Mouse (Mus musculus) frontal cortex, postnatal 14 days (tissue): ENCODE data around the gene Slco2b1.
A peak's percentile ranks its signal among the peaks of the same experiment; 100 is the strongest.

Experiments
- DNase-seq, 2 experiments: peaks; one replicate each; pipeline ENCODE4 v3.0.0; 2022; ENCODE audit warnings: low spot score in 2 of 2

The Slco2b1 gene

DNA sequence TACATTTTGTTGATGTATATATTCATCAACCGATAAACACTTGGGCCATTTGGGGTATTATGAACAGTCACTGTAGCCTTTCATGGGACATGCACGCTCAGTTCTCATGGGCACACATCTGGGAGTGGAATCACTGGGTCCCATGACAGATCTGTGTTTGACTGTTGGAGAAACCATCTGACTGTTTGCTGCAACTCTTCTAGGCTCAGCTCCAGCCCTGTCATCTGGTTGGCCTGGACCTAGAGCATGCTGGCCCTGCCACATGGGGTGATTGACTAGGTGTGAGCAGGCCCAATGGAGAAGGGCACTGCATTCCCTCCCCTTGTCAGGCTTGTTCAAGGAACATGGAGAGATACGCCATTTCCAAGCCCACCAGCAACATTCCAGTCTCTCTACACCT, 17.2 kb downstream of the Slco2b1 start:
- DNase-seq = no peak

GRCm38 (mm10) chr7:99693387-99693786, 17.8 kb downstream of the Slco2b1 start:
- DNase-seq = no peak

DNA sequence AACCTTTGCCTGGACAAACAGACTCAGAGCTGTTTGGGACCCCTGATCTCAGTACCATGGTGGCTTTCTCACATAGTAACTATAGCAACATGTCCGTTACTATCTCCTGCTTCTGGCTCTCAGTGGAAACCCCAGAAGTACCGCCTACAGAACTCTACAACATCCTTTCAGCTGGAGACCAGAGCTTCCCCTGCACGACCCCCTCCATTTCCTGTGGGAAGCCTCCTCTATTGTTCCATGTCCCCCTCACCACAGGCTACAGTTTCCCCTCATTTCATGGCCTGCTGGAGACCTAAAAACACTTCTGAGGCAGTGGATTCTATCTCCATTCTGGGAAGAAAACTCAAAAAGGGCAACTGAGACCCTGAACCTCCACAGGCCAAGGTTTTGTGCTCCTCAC, 18.7 kb downstream of the Slco2b1 start:
- no peak for DNase-seq

DNA sequence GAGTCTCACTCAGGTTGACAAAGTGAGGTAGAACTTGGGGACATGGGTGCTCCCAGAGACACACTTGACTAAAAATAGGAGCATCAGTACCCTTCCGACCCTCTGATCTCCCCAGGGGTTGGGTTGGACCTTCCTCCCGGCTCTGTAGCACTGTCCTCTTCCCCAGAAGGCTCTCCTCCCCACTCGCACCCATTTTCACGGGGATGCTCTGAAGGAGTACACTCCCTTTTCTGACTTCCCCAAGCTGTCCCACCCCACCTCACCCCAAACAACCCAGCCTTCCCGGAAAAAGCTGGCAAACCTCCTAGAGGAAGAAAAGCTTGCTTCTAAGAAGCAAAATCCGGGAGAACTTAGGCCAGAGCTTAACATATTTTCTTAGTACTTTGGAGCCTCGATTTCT, 20.3 kb downstream of the Slco2b1 start:
- no peak for DNase-seq

- DNase-seq = no peak
Measured at GRCm38 (mm10) chr7:99684086-99684485, 27.1 kb downstream of the Slco2b1 start.

DNA sequence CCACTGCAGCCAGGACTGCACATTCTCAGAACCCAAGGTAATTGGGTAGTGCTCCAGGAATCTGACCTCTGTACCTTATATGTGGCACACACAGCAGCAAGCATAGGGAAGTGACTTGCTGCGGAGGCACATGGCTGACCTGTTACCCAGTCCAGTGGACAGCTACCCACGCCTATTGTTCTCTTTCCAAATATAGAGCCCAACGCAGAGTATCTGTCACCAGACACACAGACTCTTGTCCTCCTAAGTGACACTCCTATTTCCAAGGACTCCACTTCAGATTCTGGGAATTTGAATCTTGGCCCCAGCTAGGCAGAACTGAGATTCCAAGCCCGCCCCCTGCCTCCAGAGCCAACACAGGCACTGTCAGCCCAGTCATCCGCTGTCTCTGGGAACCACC, 30.4 kb downstream of the Slco2b1 start:
- no peak for DNase-seq

- peak in 1 of 2 experiments; percentile 41 for DNase-seq
Measured at GRCm38 (mm10) chr7:99674890-99675289, 36.2 kb downstream of the Slco2b1 start.

DNA sequence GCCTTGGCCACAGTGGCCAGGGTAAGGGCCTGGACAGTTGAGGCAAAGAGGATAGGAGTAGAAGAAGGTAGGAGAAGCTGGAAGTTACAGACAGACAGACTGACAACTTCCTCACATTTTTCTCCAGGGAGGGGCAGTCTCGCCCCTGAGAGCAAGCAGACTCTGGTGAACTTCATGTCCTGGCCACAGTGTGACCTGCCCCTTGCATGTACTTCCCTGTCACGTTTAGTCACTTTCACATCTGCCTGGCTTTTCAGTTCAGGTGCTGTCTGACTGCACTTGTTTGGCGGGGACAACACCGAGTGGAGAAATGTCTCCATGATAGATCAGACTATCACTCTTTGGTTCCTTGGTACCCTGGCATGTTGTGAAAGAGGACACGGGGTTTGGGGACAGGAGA, 36.9 kb downstream of the Slco2b1 start:
- DNase-seq = no peak

DNA sequence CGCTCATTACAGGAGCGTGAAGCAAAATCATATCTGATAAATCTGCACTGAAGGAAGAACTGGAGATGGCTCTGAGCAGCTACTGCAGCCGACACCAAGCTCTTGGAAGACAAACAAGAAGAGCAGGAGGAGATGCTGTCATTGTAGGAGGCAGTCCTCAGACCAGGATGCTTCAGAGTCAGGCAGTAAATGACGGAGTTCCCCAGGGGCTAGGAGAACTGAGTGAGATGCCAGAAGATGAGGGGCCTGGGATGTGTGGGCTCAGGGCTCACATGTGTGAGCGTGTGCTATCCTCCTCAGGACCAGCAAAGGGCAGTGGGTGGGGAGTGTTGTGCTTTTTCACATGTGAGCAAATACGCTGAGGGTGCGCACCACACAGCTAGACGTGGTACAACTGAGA, 38.0 kb downstream of the Slco2b1 start:
- DNase-seq = no peak

- no peak for DNase-seq
Measured at GRCm38 (mm10) chr7:99671544-99672435, 39.4 kb downstream of the Slco2b1 start.

GRCm38 (mm10) chr7:99670915-99671314, 40.2 kb downstream of the Slco2b1 start:
- no peak for DNase-seq

- DNase-seq = no peak
Measured at GRCm38 (mm10) chr7:99668802-99669201, 42.3 kb downstream of the Slco2b1 start.

DNA sequence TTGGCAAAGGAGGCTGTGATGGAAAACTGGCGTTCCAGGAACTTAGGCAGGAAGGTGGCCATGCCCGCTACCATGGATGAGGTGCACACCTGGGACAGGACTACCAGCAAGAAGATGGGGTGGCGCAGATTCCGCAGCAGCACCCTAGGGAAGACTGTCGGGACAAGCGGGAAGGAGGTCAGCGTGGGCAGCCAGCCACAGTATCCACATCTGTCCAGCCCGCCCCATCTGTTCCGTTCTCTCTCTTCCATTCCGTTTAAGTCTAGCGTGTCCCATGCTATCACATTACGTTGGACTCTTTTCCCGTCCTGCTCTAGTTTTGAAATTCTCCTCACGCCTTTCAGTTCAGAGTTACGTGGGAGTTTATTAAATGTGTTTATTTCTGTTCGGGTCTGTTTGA, 44.0 kb downstream of the Slco2b1 start:
- DNase-seq = no peak

GRCm38 (mm10) chr7:99665731-99666452, 45.2 kb downstream of the Slco2b1 start:
- no peak for DNase-seq

DNA sequence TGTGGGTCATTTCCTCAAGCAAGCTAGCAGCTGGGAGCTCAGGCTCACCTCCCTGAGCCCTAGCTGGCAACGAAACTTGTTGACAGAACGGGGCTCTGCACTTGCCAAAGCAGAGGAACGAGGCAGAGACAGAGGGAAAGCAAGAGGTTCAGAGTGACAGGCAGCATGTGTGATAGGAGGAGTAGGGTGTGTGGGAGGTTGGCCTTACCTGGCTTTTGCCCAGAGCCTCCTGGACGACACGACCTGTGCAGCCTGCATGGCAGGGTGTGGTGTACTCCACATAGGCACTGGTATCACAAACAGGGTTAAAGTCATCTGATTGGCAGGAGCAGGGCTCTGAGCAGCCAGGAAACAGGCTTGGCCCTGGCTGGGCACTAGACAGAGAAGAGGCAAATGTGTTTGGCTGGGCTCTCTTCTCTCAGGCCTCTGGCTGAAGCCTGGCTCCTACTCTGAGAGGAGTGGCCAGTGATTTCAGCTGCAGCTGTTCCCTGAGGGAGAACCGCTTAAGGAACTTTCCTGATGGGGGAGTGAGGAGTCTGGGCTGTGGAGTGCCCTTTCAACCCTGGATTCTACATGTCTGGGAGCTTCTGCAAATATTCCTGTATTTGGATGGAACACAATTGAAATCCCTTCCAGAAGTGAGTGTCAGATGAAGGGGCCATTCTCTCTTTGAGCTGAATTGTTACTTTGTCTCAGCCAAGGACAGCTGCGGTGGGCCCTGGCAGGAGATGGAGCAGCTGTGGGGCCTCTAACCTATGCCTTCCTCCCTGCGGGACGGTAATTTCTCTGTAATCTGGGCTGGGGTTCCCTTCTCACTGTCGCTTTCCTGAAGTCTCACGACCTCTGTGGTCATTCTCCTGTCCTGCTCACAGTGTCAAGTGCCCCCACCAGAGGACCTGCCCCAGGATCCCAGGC, 46.3 kb downstream of the Slco2b1 start:
- no peak for DNase-seq

DNA sequence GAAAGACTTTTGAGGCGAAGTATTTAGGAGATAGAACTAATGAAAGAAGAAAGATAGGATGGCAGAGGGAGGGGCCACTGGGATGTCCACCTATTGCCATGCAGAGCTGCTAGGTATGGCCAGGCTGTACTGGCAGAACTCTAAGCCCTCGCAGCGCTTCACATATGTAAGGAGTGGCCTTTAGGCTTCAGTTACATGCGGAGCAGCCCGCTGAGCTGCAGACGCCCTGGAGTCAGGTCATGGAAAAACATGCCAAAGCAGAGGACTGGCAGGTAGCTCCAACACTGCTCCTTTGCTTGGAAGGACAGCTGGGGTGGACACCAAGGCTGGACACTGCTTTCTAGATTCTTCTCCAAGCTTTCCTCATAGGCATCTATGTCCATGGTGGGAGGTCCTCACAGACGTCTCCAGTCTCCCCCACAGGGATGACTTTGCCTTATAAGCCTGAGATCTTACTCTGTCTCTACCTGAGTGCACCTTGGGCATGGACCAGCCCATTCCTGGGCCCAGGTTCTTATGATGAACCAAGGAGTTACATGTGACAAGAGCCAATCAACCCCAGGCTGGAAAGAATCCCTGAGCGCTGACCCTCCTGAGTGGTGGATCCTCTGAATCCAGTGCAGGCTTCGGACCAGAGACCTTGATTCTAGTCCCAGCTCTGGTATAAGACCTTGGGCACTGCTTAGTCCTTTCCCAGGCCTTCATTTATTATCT, 47.5 kb downstream of the Slco2b1 start:
- DNase-seq = no peak

DNA sequence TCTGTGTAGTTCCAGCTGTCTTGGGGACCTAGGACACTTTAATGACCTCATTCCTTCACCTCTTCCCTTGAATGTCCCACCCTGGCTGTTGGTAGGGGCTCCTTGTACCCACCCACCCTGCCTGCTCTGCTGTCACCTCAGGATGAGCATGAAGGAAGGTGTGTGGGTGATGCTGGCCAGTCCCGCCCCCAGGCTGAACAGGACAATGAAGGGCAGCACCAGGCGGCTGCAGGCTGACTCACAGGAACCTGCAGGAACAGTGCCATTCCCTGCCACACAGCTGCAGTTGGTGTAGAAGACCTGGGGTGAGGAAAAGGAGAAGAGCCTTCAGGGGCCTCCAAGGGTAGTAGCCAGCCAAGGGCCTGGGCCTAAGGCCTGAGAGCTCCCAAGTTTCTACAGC, 48.8 kb downstream of the Slco2b1 start:
- no peak for DNase-seq

- DNase-seq = no peak
Measured at GRCm38 (mm10) chr7:99661571-99662230, 49.4 kb downstream of the Slco2b1 start.

GRCm38 (mm10) chr7:99661071-99661470, 50.1 kb downstream of the Slco2b1 start:
- DNase-seq = no peak

- DNase-seq = peak; percentile 51 to 76
Measured at GRCm38 (mm10) chr7:99659379-99660029, 51.6 kb downstream of the Slco2b1 start.
